Mouse (Mus musculus) spleen, postnatal 10 days (tissue): ENCODE data around the gene Dgke.
A peak's percentile ranks its signal among the peaks of the same experiment; 100 is the strongest.
"Not testable (repeated sequence)": the region's sequence is repeated elsewhere in the genome, so short reads cannot be mapped to it uniquely, and the experiment has no call there.

Experiments used
- DNase-seq, 2 experiments: peaks; one replicate each; pipeline ENCODE4 v3.0.0; 2021 to 2022; ENCODE audit warnings: low spot score in 2 of 2

Dgke gene

GRCm38 (mm10) chr11:89066750-89067149 is at the start of gene Dgke:
Gene Dgke (minus strand): TSS chr11:89066850.
- DNase-seq = no peak

- DNase-seq = no peak
Observed at GRCm38 (mm10) chr11:89107180-89107807, 40.6 kb upstream of the Dgke start.

GRCm38 (mm10) chr11:89105823-89106222 is 39.2 kb upstream of the Dgke start:
- peak in 1 of 2 experiments; percentile 60 for DNase-seq

- no peak for DNase-seq
Observed at GRCm38 (mm10) chr11:89105211-89105610, 38.6 kb upstream of the Dgke start.

- DNase-seq = no peak
Observed at GRCm38 (mm10) chr11:89103166-89103565, 36.5 kb upstream of the Dgke start.

GRCm38 (mm10) chr11:89100826-89101321 is 34.2 kb upstream of the Dgke start:
- DNase-seq = peak in 1 of 2 experiments; percentile 31

- peak; percentile 76 to 89 for DNase-seq
Observed at GRCm38 (mm10) chr11:89100403-89100802, 33.8 kb upstream of the Dgke start.

- DNase-seq = no peak
Observed at GRCm38 (mm10) chr11:89098930-89099329, 32.3 kb upstream of the Dgke start.

- no peak for DNase-seq
Observed at GRCm38 (mm10) chr11:89098083-89098835, 31.6 kb upstream of the Dgke start.

- DNase-seq = not testable (repeated sequence)
Observed at GRCm38 (mm10) chr11:89097292-89097691, 30.6 kb upstream of the Dgke start.

GRCm38 (mm10) chr11:89095306-89095705 is 28.7 kb upstream of the Dgke start:
- DNase-seq = no peak

- DNase-seq = peak in 1 of 2 experiments; percentile 72
Observed at GRCm38 (mm10) chr11:89092714-89093113, 26.1 kb upstream of the Dgke start.

GRCm38 (mm10) chr11:89090359-89090758 is 23.7 kb upstream of the Dgke start:
- not testable (repeated sequence) for DNase-seq

- no peak for DNase-seq
Observed at GRCm38 (mm10) chr11:89088754-89089153, 22.1 kb upstream of the Dgke start.

- no peak for DNase-seq
Observed at GRCm38 (mm10) chr11:89086208-89086809, 19.7 kb upstream of the Dgke start.

- DNase-seq = peak in 1 of 2 experiments; percentile 67
Observed at GRCm38 (mm10) chr11:89084601-89085000, 18.0 kb upstream of the Dgke start.

- DNase-seq = not testable (repeated sequence)
Observed at GRCm38 (mm10) chr11:89082691-89083090, 16.0 kb upstream of the Dgke start.

GRCm38 (mm10) chr11:89081906-89082305 is 15.3 kb upstream of the Dgke start:
- not testable (repeated sequence) for DNase-seq

- DNase-seq = peak in 1 of 2 experiments; percentile 57
Observed at GRCm38 (mm10) chr11:89078996-89079680, 12.5 kb upstream of the Dgke start.

- no peak for DNase-seq
Observed at GRCm38 (mm10) chr11:89078305-89078704, 11.7 kb upstream of the Dgke start.

GRCm38 (mm10) chr11:89077601-89078000 is 11.0 kb upstream of the Dgke start:
- DNase-seq = peak in 1 of 2 experiments; percentile 29

GRCm38 (mm10) chr11:89076370-89076821 is 9.7 kb upstream of the Dgke start:
- peak in 1 of 2 experiments; percentile 37 for DNase-seq
